Mouse (Mus musculus): Measurements from ENCODE around the gene Tmed10. TPM values are rescaled to one million over a fixed set of nuclear protein-coding genes. Genes with fewer than 3 reads are reported as not detected.

The Tmed10 gene
- polyA plus RNA-seq, 1 experiment from 2014 or later: 170 TPM

GRCm38 (mm10) chr12:85368441-85369063 is 6.1 kb downstream of the Tmed10 start:
- no peaks in the 10 kb centered on the region for H3K36me3 ChIP-seq (replicated peaks; ENCODE audit: insufficient read depth, low read length)
- H3K9ac ChIP-seq (replicated peaks): no peak overlapping the region; the same call in 1 of the 2 replicates
- H3K4me3 ChIP-seq (ENCODE audit: low read depth, low read length): no peak overlapping the region
- H3K4me1 ChIP-seq (ENCODE audit: insufficient read depth): peaks cover 50% of the 10 kb centered on the region
- ATAC-seq (no peak), DNase-seq (no peak)
- no peak overlapping the region for H3K27ac ChIP-seq (ENCODE audit: low read depth)
- no peak overlapping the region for H3K4me2 ChIP-seq (ENCODE audit: low read depth, low read length)
- no peaks in the 10 kb centered on the region for H3K27me3 ChIP-seq (ENCODE audit: insufficient read depth, low read length)
- TF ChIP-seq CTCF (IDR thresholded peaks at IDR 0.05; ENCODE audit: low read depth): no peak
- TF ChIP-seq EP300 (IDR thresholded peaks at IDR 0.05; ENCODE audit: low read depth): no peak
- 56% methylated on average over 6 of the region's 6 CpGs for WGBS (ENCODE audit: insufficient replicate concordance)
- no peaks in the 10 kb centered on the region for H3K9me3 ChIP-seq (ENCODE audit: low read length)

- H3K4me1 ChIP-seq (ENCODE audit: insufficient read depth): peaks cover 32% of the 10 kb centered on the region
- H3K36me3 ChIP-seq (replicated peaks; ENCODE audit: insufficient read depth, low read length): no peaks in the 10 kb centered on the region
- no peak for DNase-seq
- no peak overlapping the region for H3K27ac ChIP-seq (ENCODE audit: low read depth)
- 73% methylated on average over 3 of the region's 3 CpGs for WGBS (ENCODE audit: insufficient replicate concordance)
- no peak for TF ChIP-seq CTCF (IDR thresholded peaks at IDR 0.05; ENCODE audit: low read depth)
- no peak for TF ChIP-seq EP300 (IDR thresholded peaks at IDR 0.05; ENCODE audit: low read depth)
- peak; percentile 43 for ATAC-seq
- no peak overlapping the region for H3K4me2 ChIP-seq (ENCODE audit: low read depth, low read length)
- H3K9ac ChIP-seq (replicated peaks): peak overlapping the region; percentile 11; the same call in 1 of the 2 replicates
- H3K9me3 ChIP-seq (ENCODE audit: low read length): no peaks in the 10 kb centered on the region
- H3K4me3 ChIP-seq (ENCODE audit: low read depth, low read length): no peak overlapping the region
- no peaks in the 10 kb centered on the region for H3K27me3 ChIP-seq (ENCODE audit: insufficient read depth, low read length)
These were observed 8.4 kb downstream of the Tmed10 start for GRCm38 (mm10) chr12:85366271-85366670.

GRCm38 (mm10) chr12:85362510-85362909 is 12.1 kb downstream of the Tmed10 start:
- Histone ChIP-seq H3K4me3 (ENCODE audit: low read depth, low read length) (no peak overlapping the region), H3K9me3 (ENCODE audit: low read length) (no peaks in the 10 kb centered on the region), H3K27me3 (ENCODE audit: insufficient read depth, low read length) (no peaks in the 10 kb centered on the region), H3K36me3 (replicated peaks; ENCODE audit: insufficient read depth, low read length) (no peaks in the 10 kb centered on the region), H3K9ac (replicated peaks) (no peak overlapping the region), H3K4me1 (ENCODE audit: insufficient read depth) (peaks cover 14% of the 10 kb centered on the region), H3K4me2 (ENCODE audit: low read depth, low read length) (no peak overlapping the region), H3K27ac (ENCODE audit: low read depth) (no peak overlapping the region)
- WGBS (ENCODE audit: insufficient replicate concordance): 78% methylated on average over 4 of the region's 4 CpGs
- TF ChIP-seq CTCF (IDR thresholded peaks at IDR 0.05; ENCODE audit: low read depth): no peak
- TF ChIP-seq EP300 (IDR thresholded peaks at IDR 0.05; ENCODE audit: low read depth): no peak
- ATAC-seq: no peak
- no peak for DNase-seq

- no peaks in the 10 kb centered on the region for H3K9me3 ChIP-seq (ENCODE audit: low read length)
- H3K27ac ChIP-seq (ENCODE audit: low read depth): no peak overlapping the region
- no peak overlapping the region for H3K4me3 ChIP-seq (ENCODE audit: low read depth, low read length)
- H3K27me3 ChIP-seq (ENCODE audit: insufficient read depth, low read length): no peaks in the 10 kb centered on the region
- H3K36me3 ChIP-seq (replicated peaks; ENCODE audit: insufficient read depth, low read length): no peaks in the 10 kb centered on the region
- TF ChIP-seq CTCF (IDR thresholded peaks at IDR 0.05; ENCODE audit: low read depth): no peak
- no peak for TF ChIP-seq EP300 (IDR thresholded peaks at IDR 0.05; ENCODE audit: low read depth)
- no peak for DNase-seq
- peaks cover 10% of the 10 kb centered on the region for H3K4me1 ChIP-seq (ENCODE audit: insufficient read depth)
- H3K4me2 ChIP-seq (ENCODE audit: low read depth, low read length): no peak overlapping the region
- no peak overlapping the region for H3K9ac ChIP-seq (replicated peaks)
- no peak for ATAC-seq
These were observed 13.1 kb downstream of the Tmed10 start for GRCm38 (mm10) chr12:85361580-85361979.

GRCm38 (mm10) chr12:85361165-85361564 is 13.5 kb downstream of the Tmed10 start:
- ATAC-seq (no peak), DNase-seq (no peak)
- Histone ChIP-seq H3K4me3 (ENCODE audit: low read depth, low read length) (no peak overlapping the region), H3K27me3 (ENCODE audit: insufficient read depth, low read length) (no peaks in the 10 kb centered on the region), H3K9me3 (ENCODE audit: low read length) (no peaks in the 10 kb centered on the region), H3K27ac (ENCODE audit: low read depth) (no peak overlapping the region), H3K4me2 (ENCODE audit: low read depth, low read length) (no peak overlapping the region), H3K9ac (replicated peaks) (no peak overlapping the region), H3K36me3 (replicated peaks; ENCODE audit: insufficient read depth, low read length) (no peaks in the 10 kb centered on the region), H3K4me1 (ENCODE audit: insufficient read depth) (peaks cover 6% of the 10 kb centered on the region)
- WGBS (ENCODE audit: insufficient replicate concordance): 89% methylated on average over 3 of the region's 3 CpGs
- TF ChIP-seq EP300 (IDR thresholded peaks at IDR 0.05; ENCODE audit: low read depth): no peak
- no peak for TF ChIP-seq CTCF (IDR thresholded peaks at IDR 0.05; ENCODE audit: low read depth)

- 78% methylated on average over 3 of the region's 3 CpGs for WGBS (ENCODE audit: insufficient replicate concordance)
- Histone ChIP-seq H3K4me3 (ENCODE audit: low read depth, low read length) (no peak overlapping the region), H3K36me3 (replicated peaks; ENCODE audit: insufficient read depth, low read length) (peaks cover 34% of the 10 kb centered on the region), H3K9me3 (ENCODE audit: low read length) (no peaks in the 10 kb centered on the region), H3K27me3 (ENCODE audit: insufficient read depth, low read length) (no peaks in the 10 kb centered on the region), H3K27ac (ENCODE audit: low read depth) (no peak overlapping the region), H3K4me2 (ENCODE audit: low read depth, low read length) (no peak overlapping the region), H3K4me1 (ENCODE audit: insufficient read depth) (peaks cover under 1% of the 10 kb centered on the region; the same call in 1 of the 2 replicates), H3K9ac (replicated peaks) (no peak overlapping the region)
- no peak for ATAC-seq
- no peak for DNase-seq
- TF ChIP-seq CTCF (IDR thresholded peaks at IDR 0.05; ENCODE audit: low read depth) (no peak), EP300 (IDR thresholded peaks at IDR 0.05; ENCODE audit: low read depth) (no peak)
These were observed 20.6 kb downstream of the Tmed10 start for GRCm38 (mm10) chr12:85354061-85354460.
